Mouse (Mus musculus): ENCODE measurements around the gene Ghitm.

Ghitm gene

GRCm38 (mm10) chr14:37104747-37105146, 30.3 kb downstream of the Ghitm start:
- no peak for ATAC-seq (ENCODE audit: low TSS enrichment)

GRCm38 (mm10) chr14:37102484-37102883, 32.6 kb downstream of the Ghitm start:
- no peak for ATAC-seq (ENCODE audit: low TSS enrichment)

- ATAC-seq (ENCODE audit: low TSS enrichment), result no peak
Observed at GRCm38 (mm10) chr14:37101531-37101930, 33.5 kb downstream of the Ghitm start.

- peak; percentile 62 for ATAC-seq (ENCODE audit: low TSS enrichment)
Observed at GRCm38 (mm10) chr14:37097956-37098530, 37.0 kb downstream of the Ghitm start, which contains the start of gene Cdhr1. TSS of gene Cdhr1 (minus strand) at chr14:37098347.

GRCm38 (mm10) chr14:37095556-37095955, 39.5 kb downstream of the Ghitm start:
- no peak for ATAC-seq (ENCODE audit: low TSS enrichment)

- ATAC-seq (ENCODE audit: low TSS enrichment), result no peak
Observed at GRCm38 (mm10) chr14:37094436-37094835, 40.6 kb downstream of the Ghitm start.

- no peak for ATAC-seq (ENCODE audit: low TSS enrichment)
Observed at GRCm38 (mm10) chr14:37083755-37084154, 51.3 kb downstream of the Ghitm start.

- ATAC-seq (ENCODE audit: low TSS enrichment), result peak; percentile 93
Observed at GRCm38 (mm10) chr14:37080724-37081123, 54.3 kb downstream of the Ghitm start.
